Mouse (Mus musculus): ENCODE results near the gene Tomm40. TPM values are rescaled to one million over a fixed set of nuclear protein-coding genes. Genes with fewer than 3 reads are reported as not detected.

Tomm40 gene
- polyA plus RNA-seq, 1 experiment from 2014 or later = 126 TPM

GRCm38 (mm10) chr7:19750217-19751069 is 35.2 kb upstream of the Tomm40 start, which contains the start of gene Nectin2:
Gene Nectin2 (minus strand): TSS chr7:19750483.
- Histone ChIP-seq H3K36me3 (no peaks in the 10 kb centered on the region), H3K4me1 (peaks cover 36% of the 10 kb centered on the region), H3K4me2 (replicated peaks) (peak within 1 kb of the TSS; percentile 85), H3K9ac (peak within 1 kb of the TSS; percentile 92), H3K27ac (peak within 1 kb of the TSS; percentile 89; the same call in 1 of the 2 replicates), H3K9me3 (no peaks in the 10 kb centered on the region), H3K27me3 (no peaks in the 10 kb centered on the region), H3K4me3 (peak within 1 kb of the TSS; percentile 84)
- ATAC-seq (ENCODE audit: low FRiP score, low read depth) = peak; percentile 68
- WGBS = 19% methylated on average over 19 of the region's 19 CpGs

GRCm38 (mm10) chr7:19749389-19750216 is 34.4 kb upstream of the Tomm40 start:
- H3K9me3 ChIP-seq = no peaks in the 10 kb centered on the region
- H3K27ac ChIP-seq = peak overlapping the region; percentile 89
- H3K4me2 ChIP-seq (replicated peaks) = peak overlapping the region; percentile 85
- peak overlapping the region; percentile 92 for H3K9ac ChIP-seq
- peaks cover 44% of the 10 kb centered on the region for H3K4me1 ChIP-seq
- ATAC-seq (ENCODE audit: low FRiP score, low read depth) = peak; percentile 94
- WGBS = under 1% methylated on average over 45 of the region's 46 CpGs
- peak overlapping the region; percentile 84 for H3K4me3 ChIP-seq
- H3K36me3 ChIP-seq = peaks cover 2% of the 10 kb centered on the region; the same call in 1 of the 2 replicates
- no peaks in the 10 kb centered on the region for H3K27me3 ChIP-seq

GRCm38 (mm10) chr7:19748219-19749195 is 33.3 kb upstream of the Tomm40 start:
- Histone ChIP-seq H3K36me3 (peaks cover 12% of the 10 kb centered on the region), H3K4me3 (peak overlapping the region; percentile 84), H3K9me3 (no peaks in the 10 kb centered on the region), H3K4me1 (peaks cover 47% of the 10 kb centered on the region), H3K9ac (peak overlapping the region; percentile 92), H3K27me3 (no peaks in the 10 kb centered on the region), H3K27ac (peak overlapping the region; percentile 89), H3K4me2 (replicated peaks) (peak overlapping the region; percentile 85)
- under 1% methylated on average over 32 of the region's 32 CpGs for WGBS
- ATAC-seq (ENCODE audit: low FRiP score, low read depth) = no peak

DNA sequence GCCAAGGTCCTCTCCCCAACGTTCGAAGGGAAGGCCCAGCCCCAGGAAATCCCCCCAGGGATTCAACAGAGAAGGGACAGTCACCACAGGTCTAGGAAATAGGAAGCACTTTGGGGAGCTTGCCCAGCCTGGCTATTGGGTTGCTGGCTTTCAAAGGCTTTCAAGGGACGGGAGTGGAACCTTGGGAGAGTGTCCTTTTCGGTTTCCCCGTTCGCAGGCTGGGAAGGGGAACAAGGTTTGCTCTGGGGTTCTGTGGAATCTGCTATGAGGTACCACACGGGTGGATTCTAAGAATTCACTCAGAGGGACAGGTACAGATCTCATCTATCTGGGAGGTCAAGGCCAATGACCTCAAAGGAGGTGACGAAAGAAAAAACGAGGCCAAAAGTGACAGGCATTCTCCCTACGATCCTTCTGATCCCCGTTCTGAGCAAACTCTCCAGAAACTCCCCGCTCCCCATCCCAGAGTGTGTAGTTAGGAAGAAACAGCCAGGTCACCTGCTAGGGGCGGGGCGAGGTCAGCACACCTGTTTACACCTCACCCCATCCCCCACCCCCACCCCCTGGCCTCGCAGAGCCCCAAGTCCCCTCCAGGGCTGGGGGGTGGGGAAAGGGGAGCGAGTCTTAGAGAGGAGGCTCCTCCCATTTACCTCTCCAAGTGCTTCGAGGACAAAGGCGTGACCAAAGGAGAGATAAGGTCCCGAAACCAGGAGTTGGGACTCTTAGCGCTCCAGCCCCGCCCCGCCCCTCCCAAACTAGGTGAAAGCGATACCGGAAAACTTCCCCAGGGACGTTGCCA is 32.4 kb upstream of the Tomm40 start:
- peak overlapping the region; percentile 85 for H3K4me2 ChIP-seq (replicated peaks)
- no peak overlapping the region for H3K27ac ChIP-seq
- WGBS = 3% methylated on average over 24 of the region's 25 CpGs
- H3K4me1 ChIP-seq = peaks cover 47% of the 10 kb centered on the region
- peaks cover 18% of the 10 kb centered on the region for H3K36me3 ChIP-seq
- no peak for ATAC-seq (ENCODE audit: low FRiP score, low read depth)
- H3K4me3 ChIP-seq = peak overlapping the region; percentile 84
- H3K9me3 ChIP-seq = no peaks in the 10 kb centered on the region
- no peaks in the 10 kb centered on the region for H3K27me3 ChIP-seq
- peak overlapping the region; percentile 92 for H3K9ac ChIP-seq

- Histone ChIP-seq H3K4me1 (peaks cover 51% of the 10 kb centered on the region), H3K27me3 (no peaks in the 10 kb centered on the region), H3K9ac (peak overlapping the region; percentile 59), H3K36me3 (peaks cover 22% of the 10 kb centered on the region), H3K9me3 (no peaks in the 10 kb centered on the region), H3K27ac (no peak overlapping the region; the same call in 1 of the 2 replicates), H3K4me2 (replicated peaks) (peak overlapping the region; percentile 85), H3K4me3 (peak overlapping the region; percentile 84)
- no peak for ATAC-seq (ENCODE audit: low FRiP score, low read depth)
- 45% methylated on average over 6 of the region's 6 CpGs for WGBS
Observed at GRCm38 (mm10) chr7:19746426-19747201, 31.4 kb upstream of the Tomm40 start.

GRCm38 (mm10) chr7:19745971-19746370 is 30.7 kb upstream of the Tomm40 start:
- 82% methylated on average over 8 of the region's 10 CpGs for WGBS

GRCm38 (mm10) chr7:19744590-19745385 is 29.6 kb upstream of the Tomm40 start:
- Histone ChIP-seq H3K27ac (peak overlapping the region; percentile 52; the same call in 1 of the 2 replicates), H3K4me3 (no peak overlapping the region), H3K9me3 (no peaks in the 10 kb centered on the region), H3K4me1 (peaks cover 48% of the 10 kb centered on the region), H3K9ac (peak overlapping the region; percentile 13; the same call in 1 of the 2 replicates), H3K36me3 (peaks cover 37% of the 10 kb centered on the region), H3K27me3 (no peaks in the 10 kb centered on the region), H3K4me2 (replicated peaks) (peak overlapping the region; percentile 23; the same call in 1 of the 2 replicates)
- ATAC-seq (ENCODE audit: low FRiP score, low read depth) = no peak
- 56% methylated on average over 14 of the region's 14 CpGs for WGBS

More at GRCm38 (mm10) chr7:19745971-19746370, 30.7 kb upstream of the Tomm40 start:
- Histone ChIP-seq H3K9ac (no peak overlapping the region), H3K27me3 (no peaks in the 10 kb centered on the region), H3K9me3 (no peaks in the 10 kb centered on the region), H3K36me3 (peaks cover 28% of the 10 kb centered on the region), H3K4me1 (peaks cover 54% of the 10 kb centered on the region), H3K4me3 (no peak overlapping the region), H3K27ac (no peak overlapping the region), H3K4me2 (replicated peaks) (no peak overlapping the region)
- no peak for ATAC-seq (ENCODE audit: low FRiP score, low read depth)

- Histone ChIP-seq H3K4me2 (replicated peaks) (no peak overlapping the region), H3K36me3 (peaks cover 37% of the 10 kb centered on the region)
- 92% methylated on average over 6 of the region's 6 CpGs for WGBS
Observed at GRCm38 (mm10) chr7:19743791-19744190, 28.6 kb upstream of the Tomm40 start.

DNA sequence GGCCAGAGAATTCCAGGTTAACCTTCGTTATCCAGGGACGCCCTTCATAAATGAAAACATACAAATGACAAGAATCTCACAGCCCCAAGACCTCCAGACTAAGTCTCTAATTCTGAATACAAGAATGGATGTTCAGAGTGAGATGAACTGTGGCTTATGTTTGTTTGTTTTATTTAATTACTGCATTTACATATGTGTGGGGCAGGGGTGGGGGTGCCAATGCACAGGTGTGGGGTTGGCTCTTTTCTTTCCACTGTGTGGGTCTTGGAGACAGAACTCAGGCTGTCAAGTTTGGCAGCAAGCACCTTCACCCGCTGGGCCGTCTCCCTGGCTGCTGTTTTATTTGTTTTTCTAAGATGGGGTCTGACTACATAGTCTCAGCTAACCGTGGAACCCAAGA is 27.2 kb upstream of the Tomm40 start:
- no peak for ATAC-seq (ENCODE audit: low FRiP score, low read depth)
- Histone ChIP-seq H3K9ac (no peak overlapping the region), H3K27me3 (no peaks in the 10 kb centered on the region), H3K36me3 (peaks cover 47% of the 10 kb centered on the region), H3K4me2 (replicated peaks) (no peak overlapping the region), H3K27ac (no peak overlapping the region), H3K4me1 (peaks cover 37% of the 10 kb centered on the region), H3K9me3 (no peaks in the 10 kb centered on the region), H3K4me3 (no peak overlapping the region)
- 49% methylated on average over 5 of the region's 5 CpGs for WGBS

More at GRCm38 (mm10) chr7:19743791-19744190, 28.6 kb upstream of the Tomm40 start:
- H3K9ac ChIP-seq = no peak overlapping the region
- no peaks in the 10 kb centered on the region for H3K27me3 ChIP-seq
- H3K27ac ChIP-seq = no peak overlapping the region
- no peak overlapping the region for H3K4me3 ChIP-seq
- H3K4me1 ChIP-seq = peaks cover 48% of the 10 kb centered on the region
- no peaks in the 10 kb centered on the region for H3K9me3 ChIP-seq
- no peak for ATAC-seq (ENCODE audit: low FRiP score, low read depth)
